Mouse (Mus musculus): ENCODE results near the gene Ntng2. TPM values are rescaled to one million over a fixed set of nuclear protein-coding genes. Genes with fewer than 3 reads are reported as not detected.

Ntng2 gene
- polyA plus RNA-seq, 1 experiment from 2014 or later, result 0.86 TPM

DNA sequence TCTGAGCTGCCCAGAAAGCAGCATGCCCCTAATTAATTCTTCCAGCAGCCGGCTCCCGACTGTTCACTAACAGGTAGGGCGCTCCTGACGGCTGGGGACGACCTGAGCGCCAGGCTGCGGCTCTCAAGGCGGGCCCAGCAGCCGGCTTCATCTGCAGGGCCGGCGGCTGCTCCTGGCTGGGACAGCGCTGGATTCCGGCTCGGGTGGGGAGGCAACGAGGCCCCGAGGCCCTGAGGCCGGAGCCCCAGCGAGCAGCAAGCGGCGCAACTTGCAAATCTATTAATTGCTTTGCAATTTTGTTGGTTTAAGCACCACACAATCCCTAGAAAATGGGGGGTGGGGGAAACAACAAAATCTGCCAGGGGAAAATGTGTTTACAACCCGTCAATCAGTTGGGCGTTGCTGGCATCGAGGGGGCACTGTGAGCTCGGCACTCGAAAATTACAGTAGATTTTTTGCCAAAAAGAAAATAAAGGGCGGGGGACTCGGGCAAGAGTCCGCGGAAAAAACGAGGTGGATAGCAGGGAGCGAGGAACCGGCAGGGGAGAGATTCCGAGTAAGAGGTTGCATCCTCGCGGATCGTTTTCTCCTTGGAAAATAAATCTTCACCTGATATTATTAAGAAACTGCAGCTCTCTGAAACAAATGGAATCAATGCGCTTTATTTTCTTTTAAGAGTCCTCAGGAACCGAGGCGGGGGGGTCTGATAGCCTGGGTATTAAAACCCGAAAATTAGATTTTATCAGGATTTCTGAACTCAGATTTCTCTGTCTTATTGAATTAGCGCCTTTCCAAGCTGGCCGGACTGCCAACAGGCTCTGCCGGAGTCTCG is 2.3 kb downstream of the Ntng2 start:
- no peaks in the 10 kb centered on the region for H3K36me3 ChIP-seq (replicated peaks)
- DNase-seq (ENCODE audit: extremely low spot score, low spot score), result peak; percentile 45
- peaks cover 66% of the 10 kb centered on the region for H3K4me1 ChIP-seq
- peak overlapping the region; percentile 81; the same call in 1 of the 2 replicates for H3K27ac ChIP-seq
- H3K27me3 ChIP-seq (ENCODE audit: poor library complexity, severe bottlenecking), result peaks cover 100% of the 10 kb centered on the region
- H3K9me3 ChIP-seq, result no peaks in the 10 kb centered on the region
- under 1% methylated on average over 44 of the region's 44 CpGs for WGBS
- peak overlapping the region; percentile 76 for H3K4me3 ChIP-seq

- Histone ChIP-seq H3K27me3 (ENCODE audit: poor library complexity, severe bottlenecking) (peaks cover 96% of the 10 kb centered on the region), H3K4me1 (peaks cover 66% of the 10 kb centered on the region), H3K4me3 (peak overlapping the region; percentile 76), H3K27ac (no peak overlapping the region), H3K9me3 (no peaks in the 10 kb centered on the region), H3K36me3 (replicated peaks) (no peaks in the 10 kb centered on the region)
- peak; percentile 38 for DNase-seq (ENCODE audit: extremely low spot score, low spot score)
- 2% methylated on average over 10 of the region's 10 CpGs for WGBS
These were observed 3.0 kb downstream of the Ntng2 start for GRCm38 (mm10) chr2:29249852-29250251.

DNA sequence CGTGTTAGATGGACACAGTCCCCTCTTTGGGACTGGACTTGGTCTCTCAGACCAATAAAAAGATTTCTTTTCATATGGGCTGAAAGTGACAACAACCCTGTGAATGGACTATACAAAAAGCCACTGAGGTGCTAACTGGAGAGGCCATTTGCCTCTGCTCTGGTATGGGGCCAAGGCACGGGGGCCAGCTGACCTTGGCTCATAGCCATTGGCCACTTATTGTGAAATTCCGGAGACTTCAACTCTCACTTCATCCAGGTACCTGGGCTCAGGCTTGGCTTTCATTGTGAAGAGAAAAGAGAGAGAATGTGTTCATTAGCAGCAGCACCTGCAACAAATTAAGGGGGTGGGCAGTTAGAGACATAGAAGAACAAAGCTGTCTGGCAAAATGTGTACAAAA is 4.3 kb downstream of the Ntng2 start:
- H3K4me1 ChIP-seq, result peaks cover 58% of the 10 kb centered on the region
- H3K27ac ChIP-seq, result no peak overlapping the region
- H3K36me3 ChIP-seq (replicated peaks), result peaks cover 4% of the 10 kb centered on the region
- no peak for DNase-seq (ENCODE audit: extremely low spot score, low spot score)
- H3K27me3 ChIP-seq (ENCODE audit: poor library complexity, severe bottlenecking), result peaks cover 83% of the 10 kb centered on the region
- no peak overlapping the region for H3K4me3 ChIP-seq
- H3K9me3 ChIP-seq, result no peaks in the 10 kb centered on the region
- 70% methylated on average over 3 of the region's 3 CpGs for WGBS

DNA sequence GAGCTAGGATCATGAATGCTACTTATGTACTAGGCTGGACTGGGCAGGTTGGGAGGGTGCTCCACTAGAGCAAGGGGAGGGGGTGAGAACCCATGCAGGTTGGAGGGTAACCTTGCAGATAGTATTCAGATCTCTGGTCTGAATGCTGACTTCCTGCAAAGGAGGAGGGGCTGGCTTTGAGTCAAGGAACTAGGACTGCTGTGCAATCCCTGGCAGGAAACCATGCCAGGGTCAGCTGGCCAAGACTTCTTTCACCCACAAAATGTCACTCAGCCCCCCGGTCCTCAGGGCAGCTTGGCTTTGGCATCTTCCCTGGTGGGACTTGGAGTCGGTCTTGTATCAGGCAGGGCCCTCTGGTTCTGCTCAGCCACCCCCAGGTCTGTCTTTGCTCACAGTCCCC is 5.4 kb downstream of the Ntng2 start:
- WGBS, result 80% methylated on average over 2 of the region's 2 CpGs
- Histone ChIP-seq H3K4me1 (peaks cover 46% of the 10 kb centered on the region), H3K9me3 (no peaks in the 10 kb centered on the region), H3K27me3 (ENCODE audit: poor library complexity, severe bottlenecking) (peaks cover 71% of the 10 kb centered on the region), H3K4me3 (no peak overlapping the region), H3K27ac (no peak overlapping the region), H3K36me3 (replicated peaks) (peaks cover 4% of the 10 kb centered on the region)
- no peak for DNase-seq (ENCODE audit: extremely low spot score, low spot score)

GRCm38 (mm10) chr2:29246891-29247290 is 5.9 kb downstream of the Ntng2 start:
- Histone ChIP-seq H3K4me3 (no peak overlapping the region), H3K27ac (no peak overlapping the region), H3K27me3 (ENCODE audit: poor library complexity, severe bottlenecking) (peaks cover 66% of the 10 kb centered on the region), H3K9me3 (no peaks in the 10 kb centered on the region), H3K36me3 (replicated peaks) (peaks cover 4% of the 10 kb centered on the region), H3K4me1 (peaks cover 41% of the 10 kb centered on the region)
- DNase-seq (ENCODE audit: extremely low spot score, low spot score), result no peak
- 74% methylated on average over 7 of the region's 7 CpGs for WGBS

- Histone ChIP-seq H3K27ac (no peak overlapping the region), H3K36me3 (replicated peaks) (peaks cover 4% of the 10 kb centered on the region), H3K4me1 (peaks cover 35% of the 10 kb centered on the region), H3K27me3 (ENCODE audit: poor library complexity, severe bottlenecking) (peaks cover 60% of the 10 kb centered on the region), H3K9me3 (no peaks in the 10 kb centered on the region), H3K4me3 (no peak overlapping the region)
- WGBS, result 64% methylated on average over 3 of the region's 3 CpGs
- DNase-seq (ENCODE audit: extremely low spot score, low spot score), result no peak
These were observed 6.5 kb downstream of the Ntng2 start for GRCm38 (mm10) chr2:29246275-29246674.

- peaks cover 26% of the 10 kb centered on the region for H3K4me1 ChIP-seq
- no peak overlapping the region for H3K4me3 ChIP-seq
- H3K36me3 ChIP-seq (replicated peaks), result peaks cover 4% of the 10 kb centered on the region
- no peak overlapping the region for H3K27ac ChIP-seq
- no peaks in the 10 kb centered on the region for H3K9me3 ChIP-seq
- DNase-seq (ENCODE audit: extremely low spot score, low spot score), result no peak
- 49% methylated on average over 10 of the region's 10 CpGs for WGBS
- H3K27me3 ChIP-seq (ENCODE audit: poor library complexity, severe bottlenecking), result peaks cover 52% of the 10 kb centered on the region
These were observed 7.4 kb downstream of the Ntng2 start for GRCm38 (mm10) chr2:29245341-29245779.

DNA sequence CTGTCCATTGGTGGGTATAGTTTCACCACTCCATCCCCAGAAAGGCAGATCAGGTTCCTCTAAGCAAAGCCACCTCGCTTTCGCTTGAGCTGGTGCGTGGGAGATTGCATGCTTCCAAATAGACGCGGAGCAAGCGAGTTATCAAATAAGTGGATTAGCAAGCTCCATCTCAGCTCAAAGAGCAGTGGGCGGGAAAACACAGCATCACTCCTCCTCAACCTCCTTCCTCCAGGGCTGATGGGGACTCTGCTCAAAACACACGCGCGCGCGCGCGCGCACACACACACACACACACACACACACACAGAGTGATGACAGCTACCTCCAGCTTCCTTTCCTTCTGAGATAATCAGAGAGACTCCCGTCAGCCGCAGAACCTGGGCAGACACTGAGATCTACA is 13.5 kb downstream of the Ntng2 start:
- 79% methylated on average over 17 of the region's 17 CpGs for WGBS
- DNase-seq (ENCODE audit: extremely low spot score, low spot score), result no peak
- H3K27ac ChIP-seq, result no peak overlapping the region
- no peaks in the 10 kb centered on the region for H3K9me3 ChIP-seq
- H3K36me3 ChIP-seq (replicated peaks), result peaks cover 4% of the 10 kb centered on the region
- H3K27me3 ChIP-seq (ENCODE audit: poor library complexity, severe bottlenecking), result peaks cover 18% of the 10 kb centered on the region; the same call in 1 of the 2 replicates
- H3K4me3 ChIP-seq, result no peak overlapping the region
- H3K4me1 ChIP-seq, result peaks cover 11% of the 10 kb centered on the region

DNA sequence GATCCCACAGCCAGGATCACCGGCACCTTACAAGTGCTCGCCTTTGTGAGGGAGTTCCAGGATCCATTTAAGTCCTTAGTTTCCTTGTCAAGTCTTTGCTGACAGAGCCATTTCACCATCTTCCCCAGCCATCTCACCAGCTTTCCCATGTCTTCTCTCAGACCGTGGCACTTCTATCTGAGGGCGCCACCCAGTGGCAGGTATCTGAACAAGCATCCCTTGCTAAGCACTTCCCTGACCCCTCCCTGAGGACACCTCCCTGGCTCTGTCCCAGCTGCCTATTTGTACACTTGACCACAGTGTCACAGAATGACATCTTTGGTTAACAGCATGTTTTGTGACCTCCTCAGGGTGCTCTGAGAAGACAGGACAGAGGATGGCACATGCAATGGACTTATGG is 15.2 kb downstream of the Ntng2 start:
- Histone ChIP-seq H3K4me1 (peaks cover 11% of the 10 kb centered on the region), H3K27ac (no peak overlapping the region), H3K9me3 (no peaks in the 10 kb centered on the region), H3K36me3 (replicated peaks) (no peaks in the 10 kb centered on the region), H3K27me3 (ENCODE audit: poor library complexity, severe bottlenecking) (peaks cover 18% of the 10 kb centered on the region; the same call in 1 of the 2 replicates), H3K4me3 (no peak overlapping the region)
- 18% methylated on average over 4 of the region's 4 CpGs for WGBS
- DNase-seq (ENCODE audit: extremely low spot score, low spot score), result peak; percentile 35

DNA sequence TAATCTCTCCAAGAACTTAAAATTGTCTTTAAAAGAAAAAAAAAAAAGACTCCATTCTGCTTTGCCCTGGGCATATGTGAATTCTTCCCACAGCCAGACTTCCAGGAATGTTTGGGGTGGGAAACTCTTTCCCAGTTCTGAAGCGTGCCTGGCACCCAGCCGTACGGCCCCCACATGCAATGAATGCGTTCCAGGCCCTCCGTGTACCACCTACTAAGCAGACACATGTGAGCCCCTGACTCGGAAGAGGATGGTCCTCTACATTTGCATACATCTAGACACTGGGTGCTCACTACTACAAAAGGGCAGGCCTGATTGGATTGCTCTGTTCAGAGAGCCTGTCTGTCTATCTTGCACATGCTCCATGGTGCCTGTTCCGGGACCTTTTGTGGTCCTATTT is 17.0 kb downstream of the Ntng2 start:
- no peak for DNase-seq (ENCODE audit: extremely low spot score, low spot score)
- H3K27ac ChIP-seq, result no peak overlapping the region
- WGBS, result 84% methylated on average over 7 of the region's 7 CpGs
- peaks cover 11% of the 10 kb centered on the region for H3K4me1 ChIP-seq
- no peak overlapping the region for H3K4me3 ChIP-seq
- no peaks in the 10 kb centered on the region for H3K9me3 ChIP-seq
- H3K27me3 ChIP-seq (ENCODE audit: poor library complexity, severe bottlenecking), result peaks cover 18% of the 10 kb centered on the region; the same call in 1 of the 2 replicates
- H3K36me3 ChIP-seq (replicated peaks), result no peaks in the 10 kb centered on the region

GRCm38 (mm10) chr2:29235026-29235425 is 17.8 kb downstream of the Ntng2 start:
- no peak for DNase-seq (ENCODE audit: extremely low spot score, low spot score)
- Histone ChIP-seq H3K4me1 (peaks cover 11% of the 10 kb centered on the region), H3K4me3 (no peak overlapping the region), H3K9me3 (no peaks in the 10 kb centered on the region), H3K27me3 (ENCODE audit: poor library complexity, severe bottlenecking) (peaks cover 13% of the 10 kb centered on the region; the same call in 1 of the 2 replicates), H3K36me3 (replicated peaks) (no peaks in the 10 kb centered on the region), H3K27ac (no peak overlapping the region)
- 81% methylated on average over 3 of the region's 3 CpGs for WGBS

DNA sequence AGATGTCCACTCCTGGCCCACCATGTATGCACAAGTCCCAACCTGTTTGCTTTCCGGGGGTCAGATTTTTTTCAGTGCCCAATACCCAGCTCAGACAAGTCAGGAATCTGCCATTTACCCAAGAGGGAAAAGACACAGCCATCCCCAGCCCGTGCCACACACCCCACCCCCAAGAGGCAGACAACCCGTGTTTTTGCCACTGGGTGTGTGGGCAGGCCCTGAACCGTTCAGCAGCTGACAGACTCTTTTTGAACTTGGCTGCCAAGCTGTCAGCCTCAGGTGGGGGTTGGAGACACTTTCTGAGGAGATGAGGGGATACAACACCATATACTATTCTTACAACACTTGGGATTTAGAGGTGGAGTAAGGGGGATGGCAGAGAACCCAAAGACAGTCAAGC is 18.8 kb downstream of the Ntng2 start:
- WGBS, result 86% methylated on average over 4 of the region's 4 CpGs

DNA sequence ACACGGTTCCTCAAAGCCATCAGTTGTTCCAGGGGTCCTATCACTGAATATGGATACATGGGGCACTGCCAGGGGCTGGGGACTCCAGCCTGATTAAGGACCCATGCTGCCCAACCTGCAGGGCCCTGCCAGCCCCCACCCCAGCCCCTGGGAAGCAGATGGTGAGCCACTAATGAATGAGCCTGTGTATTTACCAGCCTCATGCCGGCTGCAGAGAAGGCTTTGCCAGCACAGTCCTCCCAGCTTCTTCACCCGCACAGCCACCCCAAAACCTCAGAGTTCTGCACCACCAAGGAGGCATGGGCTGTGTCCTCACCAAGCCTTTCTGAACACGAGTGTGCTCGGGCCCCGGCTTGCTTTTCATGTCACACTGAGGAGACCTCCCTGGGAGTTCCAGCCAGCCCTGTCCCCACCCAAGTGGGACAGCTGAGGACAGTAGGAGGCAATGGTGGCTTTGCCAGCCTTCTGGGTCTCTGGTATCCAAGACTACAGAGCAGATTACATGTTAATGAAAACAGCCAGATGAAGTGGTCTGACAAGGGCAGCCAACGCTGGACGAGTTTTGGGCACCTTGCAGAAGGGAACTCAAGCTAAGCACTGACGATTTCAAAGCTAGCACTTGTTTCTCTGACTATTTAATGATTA is 22.5 kb downstream of the Ntng2 start:
- no peaks in the 10 kb centered on the region for H3K9me3 ChIP-seq
- no peak for DNase-seq (ENCODE audit: extremely low spot score, low spot score)
- H3K27ac ChIP-seq, result no peak overlapping the region
- no peaks in the 10 kb centered on the region for H3K36me3 ChIP-seq (replicated peaks)
- no peak overlapping the region for H3K4me3 ChIP-seq
- 72% methylated on average over 9 of the region's 9 CpGs for WGBS
- H3K4me1 ChIP-seq, result peaks cover 5% of the 10 kb centered on the region; the same call in 1 of the 2 replicates
- no peaks in the 10 kb centered on the region for H3K27me3 ChIP-seq (ENCODE audit: poor library complexity, severe bottlenecking)

More for the DNA sequence above, 18.8 kb downstream of the Ntng2 start:
- Histone ChIP-seq H3K36me3 (replicated peaks) (no peaks in the 10 kb centered on the region), H3K4me3 (no peak overlapping the region), H3K4me1 (peaks cover 11% of the 10 kb centered on the region), H3K27ac (no peak overlapping the region), H3K9me3 (no peaks in the 10 kb centered on the region), H3K27me3 (ENCODE audit: poor library complexity, severe bottlenecking) (peaks cover 11% of the 10 kb centered on the region; the same call in 1 of the 2 replicates)
- no peak for DNase-seq (ENCODE audit: extremely low spot score, low spot score)

Measured in forebrain, embryonic 10.5 days (tissue).